Mouse (Mus musculus) bone marrow macrophage, adult 2 months (primary cell): ENCODE results near the gene Ninl.

ENCODE experiments used
- CTCF ChIP-seq: IDR thresholded peaks from 2 replicates; pipeline ENCODE4 v1.5.1; 2012; ENCODE audit warnings: low read depth, mild to moderate bottlenecking, low read length, moderate library complexity
- POLR2A ChIP-seq: IDR thresholded peaks from 2 replicates; pipeline ENCODE4 v1.6.1; 2012; ENCODE audit warnings: mild to moderate bottlenecking, low read depth, low read length, borderline replicate concordance

DNA sequence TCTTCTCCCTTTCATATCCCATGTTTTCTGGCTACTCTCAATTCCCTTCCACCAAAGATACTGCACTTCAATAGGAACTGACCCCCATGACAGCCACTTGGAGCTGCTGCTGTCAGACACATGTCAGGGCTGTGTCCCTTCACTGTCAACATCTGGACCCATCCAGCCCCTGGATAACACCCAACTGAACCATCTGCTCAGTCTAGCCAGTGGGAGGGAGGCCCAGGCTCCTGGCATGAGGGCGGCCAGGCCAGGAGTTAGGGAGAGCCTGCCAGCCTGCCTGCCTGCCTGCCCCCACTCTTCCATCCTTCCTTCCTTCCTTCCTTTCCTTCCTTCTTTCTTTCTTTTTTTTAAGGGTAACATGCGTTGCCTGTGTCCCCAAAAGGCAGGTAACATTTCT lies 88.0 kb downstream of the Ninl start:
- no peak for TF ChIP-seq CTCF
- TF ChIP-seq POLR2A, result no peak
